Mouse (Mus musculus): Measurements from ENCODE around the gene Coa7.

- TF ChIP-seq CTCF (IDR thresholded peaks at IDR 0.05; ENCODE audit: extremely low read depth, insufficient read depth, insufficient read length, insufficient replicate concordance) = no peak
- no peak for TF ChIP-seq POLR2A (IDR thresholded peaks at IDR 0.05; ENCODE audit: low read depth, low read length)
Observed at GRCm38 (mm10) chr4:108317656-108318605, 10.0 kb upstream of the Coa7 start.
